Mouse (Mus musculus): ENCODE data around the gene Chrm1. TPM values are rescaled to one million over a fixed set of nuclear protein-coding genes. Genes with fewer than 3 reads are reported as not detected.

Chrm1 gene
- total RNA-seq (2023) = 0.19 and 0.43 TPM in 2 replicates

DNA sequence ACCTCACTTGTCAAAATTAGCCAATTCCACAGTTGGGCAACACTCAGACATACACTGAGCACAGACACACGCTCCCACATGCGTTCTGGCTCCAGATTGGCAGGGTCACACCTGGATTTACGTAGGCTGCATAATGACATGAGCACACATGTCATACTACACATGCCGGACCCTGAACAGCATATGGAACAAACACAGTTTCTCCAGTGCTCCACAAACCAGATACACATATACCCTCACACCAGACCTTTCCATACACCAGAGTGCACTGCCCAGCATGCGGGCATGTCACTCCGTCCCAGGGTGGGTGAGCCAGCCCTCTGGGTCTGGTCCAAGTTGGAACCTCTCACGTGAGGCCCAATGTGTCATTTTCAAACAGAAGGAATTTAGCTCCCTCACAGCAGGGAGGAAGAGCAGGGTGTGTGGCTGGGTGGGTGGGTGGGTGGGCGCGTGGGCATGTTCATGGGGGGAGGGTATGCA lies at the start of gene Chrm1:
TSS of gene Chrm1 (plus strand) at position 430 of the 480 bp plus-strand sequence.

DNA sequence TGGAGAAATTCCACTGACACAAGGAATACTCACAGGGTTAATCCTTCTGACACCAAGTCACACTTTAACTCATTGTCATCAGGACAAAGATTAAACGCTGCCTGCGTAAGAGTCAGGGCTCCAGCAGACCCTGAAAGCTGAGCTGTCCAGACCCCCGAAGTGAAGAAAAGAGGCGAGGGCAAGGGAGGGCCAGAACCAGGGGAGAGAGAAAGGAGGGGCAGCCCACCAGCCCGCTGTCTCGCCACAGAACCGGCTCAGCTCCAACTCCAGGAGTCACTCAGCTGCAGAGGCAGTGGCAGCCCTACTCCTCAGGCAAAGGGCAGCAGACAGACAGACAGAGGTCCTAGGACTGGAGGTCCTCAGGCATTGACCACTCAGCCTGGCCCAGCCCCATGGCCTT lies 45.7 kb upstream of the Chrm1 start, which contains the start of gene Slc22a6:
TSS of gene Slc22a6 (plus strand) at position 136 of the 400 bp plus-strand sequence.

DNA sequence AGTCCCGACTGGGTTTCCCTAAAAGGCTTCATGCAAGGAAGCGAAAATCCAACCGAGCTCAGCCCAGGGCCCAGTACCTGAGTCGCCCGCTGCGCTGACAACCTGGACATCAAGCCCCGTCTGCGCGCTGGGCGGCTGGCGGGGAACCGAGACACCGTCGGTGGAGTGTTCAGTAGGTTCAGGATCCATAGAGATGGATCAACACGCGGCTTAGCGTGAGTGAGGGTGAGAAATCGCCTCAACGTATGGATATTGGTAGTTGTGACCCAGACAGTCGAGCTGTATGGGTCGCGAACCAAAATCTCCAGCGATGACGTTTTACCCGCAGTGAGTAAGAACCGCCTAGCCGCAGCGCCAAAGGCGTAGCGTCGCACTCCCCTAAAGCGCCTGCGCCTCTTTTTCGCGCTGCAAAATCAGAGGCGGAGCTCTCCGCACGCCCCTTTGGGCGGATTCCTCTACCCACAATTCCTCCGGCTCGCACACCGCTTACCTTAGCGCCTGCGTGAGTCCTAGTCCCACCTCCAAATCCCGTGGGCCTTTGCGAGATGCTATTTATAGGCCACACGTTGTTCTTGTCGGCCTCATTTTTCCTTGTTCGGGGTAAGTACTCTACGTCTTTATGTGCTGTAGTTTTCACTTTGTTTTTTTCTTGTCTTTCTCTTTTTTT lies 59.5 kb downstream of the Chrm1 start, which contains the start of gene Slc3a2:
TSS of gene Slc3a2 (minus strand) at position 463 of the 667 bp plus-strand sequence.

Other genes with a start within 250 kb of the Chrm1 start
- gene Slc22a8, start 72.5 kb upstream of the Chrm1 start, total RNA-seq (2023) = not detected in 2 replicates
- not detected in 2 replicates for gene Slc22a6, start 45.8 kb upstream of the Chrm1 start, total RNA-seq (2023)
- 158 and 184 TPM in 2 replicates for gene Slc3a2, start 59.6 kb downstream of the Chrm1 start, total RNA-seq (2023)
- gene Wdr74, start 72.0 kb downstream of the Chrm1 start, total RNA-seq (2023) = 22.0 TPM in 2 replicates
- 1.00 and 1.5 TPM in 2 replicates for gene 1700092M07Rik, start 76.9 kb downstream of the Chrm1 start, total RNA-seq (2023)
- gene Stx5a, start 77.6 kb downstream of the Chrm1 start, total RNA-seq (2023) = 173 and 212 TPM in 2 replicates
- gene Nxf1, start 93.3 kb downstream of the Chrm1 start, total RNA-seq (2023) = 146 and 190 TPM in 2 replicates
- 20.3 and 22.0 TPM in 2 replicates for gene Tmem223, start 107.2 kb downstream of the Chrm1 start, total RNA-seq (2023)
- gene Tmem179b, start 110.7 kb downstream of the Chrm1 start, total RNA-seq (2023) = 52.4 and 65.2 TPM in 2 replicates
- 7.5 and 8.2 TPM in 2 replicates for gene Taf6l, start 122.6 kb downstream of the Chrm1 start, total RNA-seq (2023)
- gene Polr2g, start 134.8 kb downstream of the Chrm1 start, total RNA-seq (2023) = 36.0 and 36.7 TPM in 2 replicates
- gene Zbtb3, start 138.8 kb downstream of the Chrm1 start, total RNA-seq (2023) = 0.52 and 0.76 TPM in 2 replicates
- gene Ttc9c, start 155.5 kb downstream of the Chrm1 start, total RNA-seq (2023) = 16.9 and 18.9 TPM in 2 replicates
- 86.0 and 118 TPM in 2 replicates for gene Hnrnpul2, start 156.2 kb downstream of the Chrm1 start, total RNA-seq (2023)
- gene AC129217.1, start 166.0 kb downstream of the Chrm1 start, total RNA-seq (2023) = 1.4 TPM in 1 of 2 replicates, not detected in the other
- 43.3 and 49.7 TPM in 2 replicates for gene Bscl2, start 173.7 kb downstream of the Chrm1 start, total RNA-seq (2023)
- not detected in 2 replicates for gene Gng3, start 175.4 kb downstream of the Chrm1 start, total RNA-seq (2023)
- gene Lrrn4cl, start 187.0 kb downstream of the Chrm1 start, total RNA-seq (2023) = 0.27 and 0.57 TPM in 2 replicates
- 89.2 and 93.8 TPM in 2 replicates for gene Ubxn1, start 207.7 kb downstream of the Chrm1 start, total RNA-seq (2023)
- gene Uqcc3, start 217.1 kb downstream of the Chrm1 start, total RNA-seq (2023) = 15.4 and 22.1 TPM in 2 replicates
- 1.8 and 10.2 TPM in 2 replicates for gene Lbhd1, start 219.9 kb downstream of the Chrm1 start, total RNA-seq (2023)
- gene Gm49403, start 220.1 kb downstream of the Chrm1 start, total RNA-seq (2023) = not detected in 2 replicates
- 15.3 and 21.7 TPM in 2 replicates for gene 1810009A15Rik, start 225.1 kb downstream of the Chrm1 start, total RNA-seq (2023)
- gene Gm49416, start 225.1 kb downstream of the Chrm1 start, total RNA-seq (2023) = 6.5 TPM in 1 of 2 replicates, not detected in the other
- 9.3 and 11.1 TPM in 2 replicates for gene Ints5, start 229.2 kb downstream of the Chrm1 start, total RNA-seq (2023)
- 76.0 and 93.0 TPM in 2 replicates for gene Ganab, start 234.3 kb downstream of the Chrm1 start, total RNA-seq (2023)

Measured in neutrophil, adult 65 days (primary cell).